Mouse (Mus musculus) ES-E14 (cell line): ENCODE measurements around the gene Sgms1.

Experiments used
- CHD2 ChIP-seq: IDR thresholded peaks from 2 replicates; pipeline ENCODE4 v1.6.1; 2014; ENCODE audit warnings: mild to moderate bottlenecking, low read depth, low read length, inconsistent platforms
- HCFC1 ChIP-seq: IDR thresholded peaks from 2 replicates; pipeline ENCODE4 v1.6.1; 2012; ENCODE audit warnings: low read length, inconsistent platforms, borderline replicate concordance; ENCODE audit not compliant: insufficient read depth
- MAFK ChIP-seq: IDR thresholded peaks from 2 replicates; pipeline ENCODE4 v1.6.1; 2014; ENCODE audit warnings: mild to moderate bottlenecking, low read depth, low read length, inconsistent platforms; ENCODE audit not compliant: insufficient read depth
- ZC3H11A ChIP-seq: IDR thresholded peaks from 2 replicates; pipeline ENCODE4 v1.6.1; 2012; ENCODE audit warnings: low read depth, mild to moderate bottlenecking, inconsistent platforms, low read length, borderline replicate concordance
- ZNF384 ChIP-seq: IDR thresholded peaks from 2 replicates; pipeline ENCODE4 v1.6.1; 2012; ENCODE audit warnings: low read depth, low read length, inconsistent platforms

DNA sequence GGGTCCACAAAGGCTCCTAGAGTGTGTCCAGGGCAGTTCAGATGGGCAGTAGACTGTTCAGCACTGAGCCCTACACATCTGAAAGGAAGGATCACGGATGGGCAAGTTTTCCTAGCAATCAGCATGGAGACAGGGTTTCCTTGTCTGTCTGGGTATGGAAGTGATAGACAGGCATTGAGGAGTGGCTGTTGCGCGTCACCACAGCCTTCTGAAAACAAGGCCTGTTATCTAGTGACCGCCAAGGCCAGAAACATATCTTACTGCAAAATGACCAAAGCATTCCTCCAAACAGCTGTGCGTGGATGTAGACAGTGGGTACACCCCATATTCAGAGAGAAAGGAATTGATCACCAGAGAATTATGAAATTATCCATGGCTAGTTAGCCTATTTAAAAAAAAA is 47.1 kb downstream of the Sgms1 start:
- TF ChIP-seq ZNF384 (no peak), MAFK (no peak), HCFC1 (no peak), ZC3H11A (no peak), CHD2 (no peak)
